Mouse (Mus musculus) embryo, embryonic 11.5 days (tissue): ENCODE measurements around the gene Plcxd3.

Source experiments
- DNase-seq: peaks from one replicate; pipeline ENCODE4 v3.0.0-alpha.2; 2012; ENCODE audit warnings: low read depth, low spot score

The Plcxd3 gene

DNA sequence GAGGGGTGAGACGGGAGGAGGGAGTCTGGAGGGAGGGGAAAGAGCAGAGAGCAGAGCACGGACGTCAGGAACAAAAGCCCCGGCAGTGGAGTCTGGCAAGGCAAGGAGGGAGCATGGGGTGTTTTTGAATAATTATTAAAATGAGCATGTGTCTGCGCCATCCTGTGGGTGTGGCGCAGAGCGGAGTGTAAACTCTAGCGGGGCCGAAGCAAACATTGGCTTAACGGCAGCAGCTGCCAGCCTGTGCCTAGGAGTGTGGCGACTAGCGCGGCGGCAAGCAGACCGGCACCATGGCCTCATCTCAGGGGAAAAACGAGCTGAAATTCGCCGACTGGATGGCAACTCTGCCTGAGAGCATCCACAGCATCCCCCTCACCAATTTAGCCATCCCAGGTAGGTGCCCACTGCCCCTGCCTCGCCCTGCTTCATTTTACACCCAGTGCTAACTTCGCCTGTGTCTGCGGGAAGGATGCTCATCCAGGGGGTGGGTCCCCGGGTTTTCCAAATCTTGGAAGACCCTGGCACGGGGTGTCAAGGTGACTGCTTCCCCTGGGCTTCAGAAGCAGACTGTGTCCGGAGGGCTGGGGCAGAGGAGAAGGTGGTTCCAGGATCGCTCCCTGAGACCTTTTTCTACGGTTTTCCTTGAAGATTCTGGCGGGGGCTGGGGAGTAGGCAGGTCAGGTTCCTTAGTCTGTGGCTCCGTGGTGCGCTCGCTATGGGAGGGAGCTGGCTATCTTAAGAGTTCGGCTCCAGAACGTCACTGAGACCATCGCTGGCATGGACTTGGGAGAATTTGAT lies at the start of gene Plcxd3:
Plcxd3 (plus strand) TSS at position 69 of the 798 bp plus-strand sequence.
- DNase-seq: peak; percentile 27

DNA sequence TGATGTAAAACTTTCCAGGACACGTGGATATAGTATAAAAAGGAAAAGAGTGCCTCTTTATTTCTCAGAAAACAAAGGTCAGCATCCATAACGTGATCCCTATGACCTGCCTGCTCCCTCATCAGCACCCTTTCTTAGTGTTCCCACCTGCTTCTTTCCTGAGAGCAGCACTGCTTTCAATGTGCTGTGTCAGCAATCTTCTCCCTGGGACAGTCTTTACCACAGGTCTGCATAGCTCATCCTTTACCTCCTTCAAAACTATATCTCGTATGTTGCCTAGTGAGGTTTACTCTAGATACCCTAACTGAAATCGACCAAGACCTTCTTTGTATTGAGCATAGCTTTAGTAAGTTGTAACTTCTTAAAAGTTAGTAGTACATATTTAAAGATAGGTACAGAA lies 43.4 kb upstream of the Plcxd3 start:
- DNase-seq: no peak

DNA sequence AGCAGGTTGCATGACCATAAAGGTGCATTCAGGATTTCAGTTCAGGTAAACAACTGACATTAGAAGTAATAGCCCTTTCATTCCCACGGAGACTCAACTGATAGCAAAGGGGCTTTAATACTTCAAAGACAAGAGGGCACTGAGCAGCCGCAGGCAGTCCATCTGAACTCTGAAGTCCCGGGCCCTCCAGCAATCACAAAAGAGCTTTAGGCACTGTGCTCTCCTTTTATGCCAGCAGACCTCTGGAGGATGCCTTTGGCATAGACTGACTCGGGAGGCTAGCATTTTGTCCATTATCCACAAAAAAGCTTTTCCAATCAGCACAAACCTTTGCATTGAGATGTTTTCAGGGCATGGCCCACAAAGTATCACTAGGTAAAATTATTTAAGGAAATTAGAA lies 33.7 kb upstream of the Plcxd3 start:
- no peak for DNase-seq

DNA sequence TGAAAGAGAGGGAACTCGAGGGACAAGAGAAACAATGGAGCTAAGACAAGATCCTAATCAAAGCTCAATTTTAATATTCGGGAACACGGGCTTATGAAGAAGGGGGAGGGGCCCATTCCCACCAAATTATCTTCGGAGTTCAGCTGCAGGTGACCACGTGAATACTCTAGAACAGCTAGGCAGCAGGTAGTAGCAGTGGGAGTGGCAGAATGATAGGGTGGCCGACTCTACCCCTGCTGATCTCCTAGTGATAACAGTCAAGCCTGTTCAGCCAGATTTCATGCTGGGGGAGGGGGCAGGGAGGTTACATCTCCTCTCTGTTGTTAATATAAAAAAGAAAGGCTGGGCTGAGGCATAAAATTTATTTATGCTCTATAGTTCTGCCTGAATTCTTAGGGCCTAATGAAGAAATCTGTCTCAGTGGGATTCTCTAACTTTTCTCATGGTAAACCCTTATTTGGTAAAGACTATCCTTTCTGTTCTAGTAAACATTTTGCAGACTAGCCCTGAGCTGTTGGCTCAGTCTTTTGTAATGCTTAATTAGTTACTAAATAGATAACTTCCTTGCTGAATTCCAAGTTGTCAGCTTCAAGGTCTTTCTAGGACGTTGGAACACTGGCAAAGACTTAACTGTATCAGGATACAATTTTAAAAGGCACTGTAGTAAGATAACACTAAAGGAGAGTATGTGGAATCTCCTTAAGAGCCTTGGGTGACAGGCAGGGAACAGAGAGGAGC lies 26.3 kb upstream of the Plcxd3 start:
- DNase-seq: no peak

DNA sequence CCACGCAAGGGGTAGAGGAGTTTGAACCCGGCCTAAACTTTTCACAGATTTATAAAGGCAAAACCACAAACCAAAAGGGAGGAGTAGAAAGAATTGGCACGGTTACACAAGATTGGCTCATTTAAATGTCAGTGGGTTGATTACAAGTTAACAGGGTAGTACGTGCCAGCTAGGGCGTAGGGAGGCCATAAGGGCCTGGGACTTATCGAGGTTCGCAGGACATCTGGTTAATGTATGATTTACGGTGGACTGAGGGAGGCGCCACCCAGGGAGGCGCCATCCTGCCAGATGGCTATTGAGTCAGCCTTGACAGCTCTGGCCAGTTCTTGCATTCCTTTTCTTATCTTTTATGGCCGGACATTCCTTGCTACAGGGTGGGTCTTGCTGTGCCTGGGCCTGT lies 18.9 kb upstream of the Plcxd3 start:
- DNase-seq: no peak

DNA sequence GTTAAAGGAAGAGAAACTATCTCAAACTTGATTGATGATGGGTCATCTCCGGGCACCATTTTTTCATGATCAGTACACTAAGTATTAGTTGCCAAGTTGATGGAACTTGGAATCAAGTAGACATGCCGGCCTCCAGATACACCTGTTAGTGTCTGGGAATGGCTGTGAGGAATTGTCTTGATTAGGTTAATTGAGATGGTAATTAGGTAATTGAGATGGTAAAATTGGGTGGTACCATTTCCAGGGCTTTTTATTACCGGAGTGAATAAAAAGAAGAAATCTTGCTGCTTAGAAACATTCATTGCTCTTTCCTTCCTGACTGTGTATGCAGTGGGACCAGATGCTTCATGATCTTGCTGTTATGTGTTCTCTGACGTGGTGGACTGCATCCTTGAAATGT lies 17.6 kb upstream of the Plcxd3 start:
- DNase-seq: no peak

DNA sequence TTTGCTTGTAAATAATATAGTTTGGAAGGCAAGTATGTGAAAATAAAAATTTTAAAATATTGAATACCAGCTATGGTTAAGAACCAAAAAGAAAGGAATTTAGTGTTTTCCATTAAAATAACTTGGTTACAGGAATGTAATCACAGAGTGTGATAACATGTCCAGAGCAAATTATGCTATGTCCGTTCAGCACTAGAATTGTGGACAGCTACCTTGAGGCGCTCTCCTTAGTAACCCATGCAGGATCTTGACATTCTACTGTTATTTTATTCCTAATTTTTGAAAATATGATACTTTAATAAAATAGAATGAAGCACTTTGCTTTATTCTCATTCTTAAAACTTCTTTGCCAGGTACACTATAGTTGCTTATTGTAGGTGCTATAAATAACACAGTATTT lies 7.5 kb upstream of the Plcxd3 start:
- no peak for DNase-seq

DNA sequence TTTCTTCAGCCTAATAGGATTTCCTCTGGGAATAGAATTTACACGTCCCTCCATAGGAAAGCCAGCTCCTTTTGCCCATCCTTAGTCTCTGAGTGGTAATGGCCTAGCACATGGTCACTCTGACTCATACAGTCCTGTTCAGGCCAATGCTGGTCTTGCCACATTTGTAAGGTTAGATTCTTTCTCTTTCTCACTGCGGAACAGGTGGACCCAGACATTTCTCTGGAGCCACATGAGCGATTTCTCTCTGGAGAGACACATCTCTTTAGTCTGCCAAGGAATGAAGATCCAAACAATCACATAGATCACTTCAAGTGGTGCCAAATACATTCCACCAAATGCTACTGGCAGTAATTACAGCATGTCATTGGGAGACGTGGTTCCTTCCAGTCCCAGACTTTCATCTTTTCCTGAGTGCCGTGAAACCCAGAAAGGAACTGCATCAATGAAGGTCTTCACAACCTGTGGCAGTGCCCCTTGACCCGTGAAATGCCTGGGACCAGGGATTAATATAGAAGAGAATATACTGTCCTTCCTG lies 769 bp upstream of the Plcxd3 start:
- no peak for DNase-seq

DNA sequence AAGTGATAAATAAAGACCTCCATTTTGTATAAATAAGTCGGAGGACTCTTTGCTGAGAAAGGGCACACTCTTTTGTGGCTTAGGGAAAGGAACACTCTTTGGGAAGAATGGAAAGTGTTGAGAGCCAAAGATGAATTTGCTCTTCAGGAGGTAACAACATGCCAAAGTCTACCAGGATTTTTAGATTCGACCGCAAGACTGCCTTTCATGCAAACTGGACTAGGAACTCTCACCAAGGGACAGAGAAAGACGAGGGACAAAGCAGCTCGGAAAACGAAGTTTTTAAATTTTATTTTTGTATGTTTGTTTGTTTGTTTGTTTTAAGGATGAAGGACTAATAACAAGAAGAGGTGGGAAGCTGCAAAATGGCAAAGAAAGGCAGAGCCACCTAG lies 264 bp upstream of the Plcxd3 start:
- no peak for DNase-seq

DNA sequence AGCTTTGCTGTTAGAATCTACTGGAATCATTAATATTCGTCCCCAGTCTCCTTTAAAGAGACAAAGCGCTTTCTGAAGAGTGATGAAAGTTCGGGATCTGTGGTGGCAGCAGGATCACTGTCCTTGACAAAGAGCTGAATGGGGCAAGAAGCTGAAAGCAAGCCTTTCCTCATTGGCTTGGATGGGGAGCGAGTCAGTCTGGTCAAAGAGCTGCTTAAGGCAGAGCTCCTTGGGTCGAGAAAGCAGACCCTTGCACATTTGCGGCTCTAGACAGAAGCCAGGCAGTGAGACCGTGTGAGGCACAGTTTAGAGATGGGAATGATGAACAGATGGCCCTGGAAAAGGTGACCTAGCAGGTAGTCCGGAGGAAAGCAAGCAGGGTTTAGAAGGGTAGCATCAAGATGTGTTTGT lies 935 bp downstream of the Plcxd3 start:
- no peak for DNase-seq

DNA sequence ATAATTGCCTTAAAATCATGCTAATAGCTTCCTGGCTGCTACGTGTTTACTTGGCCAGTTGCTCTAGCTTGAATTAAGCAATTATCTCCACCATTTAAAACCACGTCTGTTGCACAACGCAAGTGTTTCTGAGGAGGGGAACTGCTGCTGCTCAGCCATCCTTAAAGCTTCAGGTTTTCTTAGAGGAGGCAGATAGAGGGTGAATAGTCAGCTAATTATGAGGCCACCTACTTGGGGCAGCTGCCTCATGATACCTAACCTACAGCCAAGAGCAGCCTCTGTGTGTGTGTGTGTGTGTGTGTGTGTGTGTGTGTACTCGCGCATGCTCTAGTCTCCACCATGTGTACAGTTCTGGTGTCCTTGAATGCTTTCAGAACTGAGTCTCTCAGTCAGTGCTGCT lies 3.5 kb downstream of the Plcxd3 start:
- no peak for DNase-seq

DNA sequence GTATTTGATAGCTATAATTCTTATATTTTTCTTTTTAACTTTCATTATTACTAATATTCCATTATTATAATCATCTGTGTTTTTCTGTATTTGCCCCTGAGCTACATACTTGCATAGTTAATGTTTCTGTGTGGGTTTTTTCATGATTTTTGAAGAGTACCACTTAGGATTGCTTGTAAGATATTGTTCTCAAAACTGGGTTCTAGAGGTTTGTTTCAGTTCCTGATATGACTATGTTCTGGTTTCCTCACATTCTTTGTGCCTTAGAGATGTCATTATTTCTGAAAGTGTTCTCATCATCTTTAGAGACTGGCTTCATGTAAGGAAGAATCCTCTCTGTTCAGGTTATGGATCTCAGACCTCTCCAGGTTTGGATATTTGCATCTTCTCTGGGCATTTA lies 12.5 kb downstream of the Plcxd3 start:
- DNase-seq: no peak

DNA sequence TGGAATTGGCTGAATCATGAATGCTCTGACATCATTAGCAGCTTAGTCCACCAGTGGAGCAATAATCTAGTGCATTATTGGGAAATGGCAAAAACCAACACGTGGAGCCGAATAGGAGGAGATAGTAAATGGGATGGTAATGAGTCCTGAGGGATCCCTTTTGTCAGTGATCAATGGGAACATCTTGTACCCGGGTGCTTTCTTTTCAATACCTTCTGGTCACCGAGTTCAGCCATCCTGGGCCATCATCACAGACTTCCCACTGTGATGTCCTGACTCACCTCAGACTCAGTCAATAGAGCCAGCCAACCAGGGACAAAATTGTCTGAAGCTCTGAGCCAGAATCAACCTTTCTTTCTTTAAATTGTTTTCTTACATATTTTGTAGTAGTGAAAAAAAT lies 24.8 kb downstream of the Plcxd3 start:
- no peak for DNase-seq

DNA sequence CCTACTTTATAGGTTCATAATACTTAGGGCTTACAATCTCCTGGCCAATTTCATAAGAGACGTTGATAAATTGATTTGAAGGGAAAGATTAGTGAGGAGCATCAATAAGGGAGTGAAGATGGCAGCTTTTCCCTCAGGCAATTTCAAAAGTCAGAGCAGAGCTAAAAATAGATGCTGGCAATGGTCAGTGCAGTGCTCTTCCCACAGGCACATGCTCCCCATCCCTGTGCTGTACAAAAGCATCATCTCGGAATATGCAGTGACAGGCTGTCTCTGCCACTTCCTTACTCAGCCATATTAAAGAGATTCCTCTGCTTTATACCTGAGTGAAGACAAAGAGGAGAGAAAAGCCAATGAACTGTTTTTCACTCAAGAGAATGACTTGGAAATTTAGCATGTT lies 36.0 kb downstream of the Plcxd3 start:
- no peak for DNase-seq

DNA sequence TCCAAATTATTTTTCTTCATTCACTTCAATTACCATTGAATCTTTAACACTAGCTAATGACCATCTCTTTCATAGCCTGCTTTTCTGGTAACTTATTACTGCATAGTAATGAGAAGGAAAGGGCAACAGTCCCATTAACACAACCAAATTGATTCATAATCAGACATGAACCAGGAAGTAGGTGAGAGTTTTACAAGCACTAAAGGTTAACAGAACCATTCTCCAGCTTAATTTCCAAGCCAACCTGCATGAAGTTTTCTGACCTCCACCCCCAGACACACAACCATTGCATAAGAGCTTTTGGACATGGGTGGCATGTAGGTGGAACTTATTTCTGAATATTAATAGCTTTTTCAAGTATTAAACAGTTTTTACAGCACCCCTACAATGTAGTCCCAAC lies 64.8 kb downstream of the Plcxd3 start:
- no peak for DNase-seq

DNA sequence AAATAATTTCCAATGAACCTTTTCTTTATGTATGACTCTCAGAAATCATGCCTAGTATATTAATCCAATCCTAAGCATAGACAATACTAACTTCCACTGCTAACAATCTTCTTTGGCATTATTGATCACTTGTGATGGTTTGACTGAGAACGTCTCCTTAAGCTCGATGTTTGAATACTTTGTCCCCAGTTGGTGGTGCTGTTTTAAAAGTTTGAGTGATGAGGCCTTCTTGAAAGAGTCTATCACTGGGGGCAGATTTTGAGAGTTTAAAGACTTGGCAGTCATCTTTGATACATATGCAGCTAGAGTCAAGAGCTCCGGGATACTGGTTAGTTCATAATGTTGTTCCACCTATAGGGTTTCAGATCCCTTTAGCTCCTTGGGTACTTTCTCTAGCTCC lies 120.9 kb downstream of the Plcxd3 start:
- no peak for DNase-seq

DNA sequence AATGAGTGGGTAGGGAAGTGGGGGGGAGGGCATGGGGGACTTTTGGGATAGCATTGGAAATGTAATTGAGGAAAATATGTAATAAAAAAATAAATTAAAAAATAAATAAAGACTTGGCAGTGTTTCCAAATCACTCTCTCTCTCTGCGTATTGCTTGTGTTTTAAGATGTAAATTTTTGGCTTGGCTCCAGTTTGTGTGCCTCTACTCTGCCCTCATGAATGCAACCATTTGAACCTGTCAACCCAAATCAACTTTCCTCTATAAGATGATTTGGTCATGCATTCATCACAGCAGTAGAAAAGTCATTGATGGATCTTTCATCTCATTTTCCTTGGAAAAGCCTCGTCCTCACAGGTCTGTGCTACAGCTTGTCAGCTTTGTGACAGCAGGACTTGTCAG lies 121.7 kb downstream of the Plcxd3 start:
- DNase-seq: no peak

DNA sequence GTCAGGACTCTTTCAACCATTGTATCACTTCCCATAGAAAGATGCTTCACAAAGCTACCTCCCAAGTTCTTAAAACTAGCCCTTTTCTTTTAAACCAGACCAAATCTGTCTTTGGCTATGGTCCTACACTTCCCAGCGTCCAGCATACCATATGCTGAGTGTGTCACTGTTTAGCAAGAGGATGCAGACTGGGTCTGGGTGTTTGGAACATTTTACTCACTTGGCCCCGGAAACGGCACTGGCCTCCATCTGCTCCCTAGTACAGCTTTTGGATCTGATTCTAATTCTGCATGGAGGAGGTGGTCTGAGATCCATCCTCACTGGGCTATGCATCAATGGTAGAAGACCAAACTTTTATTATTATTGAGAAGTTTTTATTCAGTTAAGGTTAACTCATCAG lies 122.7 kb downstream of the Plcxd3 start:
- no peak for DNase-seq

DNA sequence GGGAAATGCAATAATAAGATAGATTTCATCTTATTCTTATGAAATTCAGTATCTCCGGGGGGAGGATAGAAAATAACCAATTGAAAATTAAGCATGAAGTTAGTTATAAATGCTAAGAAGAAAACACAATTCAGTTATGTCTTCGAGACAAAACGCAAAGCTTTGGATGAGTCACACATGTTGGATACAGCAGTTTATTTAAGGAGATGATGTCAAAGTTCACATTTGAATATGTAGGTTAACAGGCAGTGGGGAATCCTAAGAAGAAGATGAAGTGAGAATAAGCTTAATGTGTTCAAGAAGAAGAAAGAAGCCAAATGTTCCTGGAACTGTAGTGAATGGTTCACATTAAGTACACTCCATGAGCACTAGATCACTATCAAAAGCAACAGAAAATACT lies 128.1 kb downstream of the Plcxd3 start:
- no peak for DNase-seq

DNA sequence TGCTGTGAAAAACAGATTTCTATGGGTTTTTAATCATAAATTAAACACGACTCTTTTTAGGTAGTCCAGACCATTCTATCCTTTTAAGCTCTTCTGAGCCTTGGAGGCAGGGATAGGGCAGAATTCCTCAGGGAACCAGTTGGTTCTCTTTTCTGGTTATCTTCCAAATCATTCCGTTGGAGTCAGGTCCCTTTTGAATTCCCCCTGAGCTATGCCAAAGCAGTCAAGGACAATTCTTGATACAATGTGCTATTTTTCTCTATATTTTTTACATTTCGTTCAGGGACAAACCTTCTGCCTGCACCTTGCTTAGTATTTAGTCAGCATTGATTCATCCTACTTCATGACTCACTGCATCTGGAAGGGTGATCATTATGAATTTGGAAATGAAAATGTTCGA lies 128.5 kb downstream of the Plcxd3 start:
- DNase-seq: no peak

DNA sequence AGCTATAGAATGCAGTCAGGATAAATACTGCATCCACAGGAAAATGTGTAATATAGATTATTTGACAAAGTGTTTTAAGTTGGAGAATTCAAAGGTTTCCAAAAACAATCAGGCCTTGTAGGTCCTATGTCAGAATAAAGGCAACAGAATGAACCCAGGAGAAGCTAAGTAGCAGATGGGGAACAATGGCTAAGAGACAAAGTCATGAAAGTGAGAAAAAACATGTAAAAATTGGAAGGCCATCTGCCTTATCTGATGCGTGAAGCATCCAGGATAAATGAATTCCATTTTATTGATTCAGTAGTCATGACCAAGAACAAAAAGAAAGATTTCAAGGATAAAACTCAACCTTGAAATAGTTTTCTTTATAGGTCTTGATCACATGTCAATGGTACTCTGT lies 139.4 kb downstream of the Plcxd3 start:
- no peak for DNase-seq

DNA sequence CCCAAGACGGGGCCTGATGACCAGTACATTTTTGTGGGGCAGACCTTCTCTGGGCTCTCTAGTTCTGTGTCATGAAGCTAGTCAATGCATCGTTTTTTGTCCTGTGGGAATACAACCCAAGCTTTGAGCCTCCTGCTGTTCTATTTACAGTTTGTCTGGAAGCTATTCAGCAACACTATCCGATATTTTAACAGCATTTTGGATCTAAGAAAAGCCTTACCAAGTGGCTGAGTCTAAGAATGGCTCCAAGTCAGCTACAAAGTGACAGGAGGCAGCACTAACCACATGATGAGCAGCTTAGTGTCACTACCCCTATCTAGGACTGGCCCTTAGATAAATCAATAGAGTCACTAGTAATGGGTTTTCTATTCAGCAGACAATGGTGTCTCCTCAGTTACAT lies 149.3 kb downstream of the Plcxd3 start:
- no peak for DNase-seq

DNA sequence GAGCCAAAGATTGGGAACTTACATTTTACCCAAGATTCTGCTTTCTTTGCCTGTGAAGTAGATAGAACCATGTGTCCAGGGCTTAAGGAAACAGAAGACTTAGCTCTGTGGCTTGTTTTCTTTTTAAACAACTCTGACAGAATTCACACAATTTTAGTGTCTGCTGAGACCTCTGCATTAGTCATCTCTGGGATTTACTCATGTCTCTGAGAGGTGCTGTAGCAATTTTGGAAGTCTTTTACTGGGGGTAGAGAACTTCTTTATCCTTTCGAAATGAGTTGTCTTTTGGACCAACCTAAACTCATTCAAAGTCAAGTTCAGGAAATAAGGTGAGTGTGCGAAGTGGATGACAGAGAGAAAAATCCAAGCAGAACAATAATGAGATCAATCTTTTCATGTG lies 158.4 kb downstream of the Plcxd3 start:
- no peak for DNase-seq
